Mouse (Mus musculus): ENCODE measurements around the gene Skint4. TPM values are rescaled to one million over a fixed set of nuclear protein-coding genes. Genes with fewer than 3 reads are reported as not detected.

The Skint4 gene
- total RNA-seq (2014; rRNA removed; ENCODE audit: low replicate concordance) (not detected in 2 replicates), polyA plus RNA-seq (2015; fragmentation: Nextera tagmentation; extraction: Ambion mirVana) (not detected in 2 replicates)

GRCm38 (mm10) chr4:112071716-112072115 lies at the start of gene Skint4:
TSS of gene Skint4 (plus strand) at chr4:112072016.
- no peak for ATAC-seq (ENCODE audit: insufficient read depth, low read depth)

More at GRCm38 (mm10) chr4:112071716-112072115, at the start of gene Skint4:
- Histone ChIP-seq H3K4me1 (ENCODE audit: control insufficient read depth, insufficient read depth) (no peaks in the 10 kb centered on the region), H3K27me3 (ENCODE audit: control insufficient read depth, insufficient read depth, low read length) (no peaks in the 10 kb centered on the region), H3K36me3 (replicated peaks; ENCODE audit: control insufficient read depth, insufficient read depth, low read length) (no peaks in the 10 kb centered on the region), H3K4me2 (ENCODE audit: low read depth, low read length) (no peak within 1 kb of the TSS), H3K4me3 (ENCODE audit: low read depth, low read length) (no peak within 1 kb of the TSS), H3K27ac (ENCODE audit: low read depth) (no peak within 1 kb of the TSS), H3K9me3 (replicated peaks; ENCODE audit: control insufficient read depth, low read length) (peaks cover 3% of the 10 kb centered on the region; the same call in 1 of the 2 replicates), H3K9ac (replicated peaks; ENCODE audit: low read depth, low read length) (no peak within 1 kb of the TSS)
- no peak for DNase-seq (ENCODE audit: low spot score)
- TF ChIP-seq EP300 (IDR thresholded peaks at IDR 0.05; ENCODE audit: low read depth), result no peak
- no peak for TF ChIP-seq CTCF (IDR thresholded peaks at IDR 0.05; ENCODE audit: low read depth)

Other genes with a start within 250 kb of the Skint4 start
- not detected in 2 replicates for gene Slc5a9, start 169.1 kb upstream of the Skint4 start, total RNA-seq (2014; rRNA removed; ENCODE audit: low replicate concordance)
- gene Slc5a9, start 169.1 kb upstream of the Skint4 start, polyA plus RNA-seq (2015; fragmentation: Nextera tagmentation; extraction: Ambion mirVana), result not detected in 2 replicates
- not detected in 2 replicates for gene Skint8, start 152.6 kb upstream of the Skint4 start, total RNA-seq (2014; rRNA removed; ENCODE audit: low replicate concordance)
- not detected in 2 replicates for gene Skint8, start 152.6 kb upstream of the Skint4 start, polyA plus RNA-seq (2015; fragmentation: Nextera tagmentation; extraction: Ambion mirVana)
- gene Skint7, start 99.1 kb upstream of the Skint4 start, total RNA-seq (2014; rRNA removed; ENCODE audit: low replicate concordance), result not detected in 2 replicates
- gene Skint7, start 99.1 kb upstream of the Skint4 start, polyA plus RNA-seq (2015; fragmentation: Nextera tagmentation; extraction: Ambion mirVana), result not detected in 2 replicates
- not detected in 2 replicates for gene Skint1, start 65.7 kb upstream of the Skint4 start, total RNA-seq (2014; rRNA removed; ENCODE audit: low replicate concordance)
- not detected in 2 replicates for gene Skint1, start 65.7 kb upstream of the Skint4 start, polyA plus RNA-seq (2015; fragmentation: Nextera tagmentation; extraction: Ambion mirVana)
- not detected in 2 replicates for gene Skint3, start 160.2 kb downstream of the Skint4 start, total RNA-seq (2014; rRNA removed; ENCODE audit: low replicate concordance)
- gene Skint3, start 160.2 kb downstream of the Skint4 start, polyA plus RNA-seq (2015; fragmentation: Nextera tagmentation; extraction: Ambion mirVana), result not detected in 2 replicates